Mouse (Mus musculus): ENCODE measurements at regions not wholly inside any gene's neighbourhood (a gene's known extent, or its start where the extent isn't known, plus 50 kb on each side); places are given as distances from the start of the nearest gene placed in this dataset.

DNA sequence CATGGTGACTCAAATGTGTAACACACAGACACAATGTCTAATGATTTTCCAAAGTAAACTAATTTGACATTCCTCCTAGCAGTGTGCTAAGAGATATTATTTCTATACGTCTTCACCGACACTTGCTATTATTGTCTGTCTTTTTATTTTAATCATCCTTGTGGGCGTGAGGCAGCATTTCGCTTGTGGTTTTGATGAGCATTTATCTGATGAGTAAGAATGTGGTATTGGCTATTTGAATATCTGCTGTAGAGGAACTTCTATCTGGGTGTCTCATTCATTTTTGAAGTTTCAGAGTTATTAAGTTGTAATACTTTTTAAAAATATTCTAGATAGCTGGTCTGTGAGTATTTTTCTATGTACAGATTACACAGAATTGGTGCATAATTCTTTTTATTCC is 103.9 kb downstream of the Bcl2l11 start:
- no peak for TF ChIP-seq USF1 (IDR thresholded peaks at IDR 0.05; ENCODE audit: low read depth)
- TF ChIP-seq POLR2A (IDR thresholded peaks at IDR 0.05; ENCODE audit: insufficient read length, low read depth) = no peak
- no peak for TF ChIP-seq E2F4 (IDR thresholded peaks at IDR 0.05; ENCODE audit: insufficient read depth)
